Mouse (Mus musculus): ENCODE results near the gene Lims1. TPM values are rescaled to one million over a fixed set of nuclear protein-coding genes. Genes with fewer than 3 reads are reported as not detected.

The Lims1 gene
- polyA plus RNA-seq, 1 experiment from 2014 or later = 120 TPM

DNA sequence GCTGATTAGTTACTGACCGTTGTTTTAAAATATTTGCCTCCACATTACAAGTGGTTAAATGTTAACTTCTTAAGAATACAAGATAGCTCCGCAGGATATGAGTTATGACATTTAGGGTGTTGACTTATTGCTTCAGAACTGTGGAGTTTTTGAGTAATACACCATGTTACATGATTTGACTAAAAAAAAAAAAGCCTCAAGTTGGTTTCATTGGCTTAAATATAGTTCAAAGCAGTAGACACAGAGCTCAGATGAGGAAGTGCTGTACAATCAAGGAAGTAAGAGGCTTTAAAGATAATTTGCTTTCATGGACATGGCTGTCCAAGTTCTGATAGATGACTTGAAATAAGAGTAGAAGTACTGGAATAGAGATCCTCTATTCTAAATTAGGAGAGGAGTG lies 28.4 kb downstream of the Lims1 start:
- H3K9me3 ChIP-seq = no peaks in the 10 kb centered on the region
- H3K27me3 ChIP-seq = no peaks in the 10 kb centered on the region
- no peaks in the 10 kb centered on the region for H3K4me1 ChIP-seq
- H3K4me2 ChIP-seq (replicated peaks) = no peak overlapping the region
- WGBS = 96% methylated on average over 2 of the region's 2 CpGs
- ATAC-seq (ENCODE audit: insufficient number of reproducible peaks, insufficient read depth, low FRiP score, low TSS enrichment) = no peak
- H3K9ac ChIP-seq = no peak overlapping the region
- H3K36me3 ChIP-seq = no peaks in the 10 kb centered on the region
- no peak overlapping the region for H3K27ac ChIP-seq
- H3K4me3 ChIP-seq = no peak overlapping the region

DNA sequence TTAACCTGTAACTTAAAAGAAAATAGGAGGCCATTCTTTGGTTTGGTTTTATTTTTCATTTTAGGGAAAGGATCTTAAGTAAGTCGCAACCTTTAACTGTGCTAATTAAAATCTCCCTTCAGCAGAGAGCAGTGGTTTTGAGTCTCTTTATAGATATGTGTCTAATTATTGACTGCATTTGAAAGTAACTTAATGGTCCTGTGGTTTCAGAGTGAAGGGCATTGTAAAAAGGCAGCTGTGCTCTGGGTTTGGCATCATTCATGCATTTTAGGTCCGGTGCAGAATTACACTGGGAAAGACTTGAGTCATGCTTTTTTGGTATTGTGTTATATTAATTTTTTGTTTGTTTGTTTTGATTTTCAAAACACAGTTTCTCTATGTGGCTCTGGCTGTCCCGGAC lies 29.1 kb downstream of the Lims1 start:
- Histone ChIP-seq H3K36me3 (no peaks in the 10 kb centered on the region), H3K4me2 (replicated peaks) (no peak overlapping the region), H3K27ac (no peak overlapping the region), H3K4me1 (no peaks in the 10 kb centered on the region), H3K4me3 (no peak overlapping the region), H3K9ac (no peak overlapping the region), H3K27me3 (no peaks in the 10 kb centered on the region), H3K9me3 (no peaks in the 10 kb centered on the region)
- ATAC-seq (ENCODE audit: insufficient number of reproducible peaks, insufficient read depth, low FRiP score, low TSS enrichment) = no peak
- 76% methylated on average over 3 of the region's 3 CpGs for WGBS

DNA sequence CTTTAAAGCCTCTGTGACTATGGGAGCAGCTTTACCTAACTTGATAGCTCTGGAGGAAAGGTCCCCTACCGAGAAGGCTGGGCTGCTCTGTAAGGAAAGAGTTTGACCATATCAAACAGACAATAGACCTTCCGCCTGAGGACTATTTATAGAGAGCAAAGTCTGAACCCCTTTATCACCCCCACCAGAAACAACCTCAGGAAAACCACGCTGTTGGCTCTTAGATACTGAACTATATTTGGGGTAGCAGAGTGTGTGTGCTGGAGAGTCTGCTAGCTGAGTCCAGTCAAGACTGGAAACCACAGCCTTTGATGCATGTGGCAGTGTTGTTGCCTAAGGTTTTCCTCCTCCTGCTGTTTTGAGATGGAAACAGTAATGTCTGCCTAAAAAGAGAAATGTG lies 31.3 kb downstream of the Lims1 start:
- Histone ChIP-seq H3K27ac (no peak overlapping the region), H3K4me1 (no peaks in the 10 kb centered on the region), H3K36me3 (no peaks in the 10 kb centered on the region), H3K9ac (no peak overlapping the region), H3K9me3 (no peaks in the 10 kb centered on the region), H3K4me2 (replicated peaks) (no peak overlapping the region), H3K4me3 (no peak overlapping the region), H3K27me3 (no peaks in the 10 kb centered on the region)
- no peak for ATAC-seq (ENCODE audit: insufficient number of reproducible peaks, insufficient read depth, low FRiP score, low TSS enrichment)
- 37% methylated on average over 3 of the region's 3 CpGs for WGBS

DNA sequence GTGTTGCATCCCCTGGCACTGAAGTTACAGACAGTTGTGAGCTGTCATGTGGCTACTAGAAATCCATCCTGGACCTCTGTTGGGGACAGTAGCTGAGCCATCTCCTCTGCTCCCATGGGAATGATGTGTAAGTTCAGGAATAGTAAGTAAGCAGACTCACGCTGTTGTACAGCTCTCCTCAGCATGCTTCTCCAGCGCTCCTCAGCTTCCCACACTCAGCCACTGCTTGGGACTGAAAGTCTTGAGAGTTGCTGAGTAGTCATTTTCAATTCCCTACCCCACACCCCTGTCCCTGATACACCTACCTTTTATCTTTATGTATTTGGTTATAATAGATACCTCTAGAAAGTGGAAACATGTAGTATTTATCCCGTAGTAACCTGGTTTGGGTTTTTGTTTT lies 33.2 kb downstream of the Lims1 start:
- Histone ChIP-seq H3K36me3 (no peaks in the 10 kb centered on the region), H3K4me2 (replicated peaks) (no peak overlapping the region), H3K9ac (no peak overlapping the region), H3K4me3 (no peak overlapping the region), H3K27ac (no peak overlapping the region), H3K4me1 (no peaks in the 10 kb centered on the region), H3K27me3 (no peaks in the 10 kb centered on the region), H3K9me3 (no peaks in the 10 kb centered on the region)
- 89% methylated on average over 3 of the region's 3 CpGs for WGBS
- ATAC-seq (ENCODE audit: insufficient number of reproducible peaks, insufficient read depth, low FRiP score, low TSS enrichment) = no peak

DNA sequence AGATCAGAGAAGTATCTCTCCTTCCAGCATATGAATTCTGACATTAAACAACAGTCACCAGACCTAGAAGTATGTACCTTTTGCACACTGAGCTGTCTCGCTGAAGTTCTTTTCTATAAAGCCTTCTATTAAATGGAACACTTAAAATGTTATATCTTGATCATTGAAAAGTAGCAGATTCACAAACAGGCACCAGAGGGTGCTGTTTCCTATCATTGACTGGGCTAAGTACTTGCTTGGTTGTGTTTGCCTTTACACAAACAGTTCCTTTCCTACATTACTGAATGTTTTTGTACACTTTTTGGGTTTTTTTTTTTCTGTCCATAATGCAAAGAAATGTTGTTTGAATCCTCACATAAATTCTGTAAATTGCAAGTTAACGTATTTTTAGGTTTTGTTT lies 35.9 kb downstream of the Lims1 start:
- H3K27ac ChIP-seq = no peak overlapping the region
- 75% methylated on average over 2 of the region's 2 CpGs for WGBS
- H3K36me3 ChIP-seq = no peaks in the 10 kb centered on the region
- no peaks in the 10 kb centered on the region for H3K9me3 ChIP-seq
- no peaks in the 10 kb centered on the region for H3K27me3 ChIP-seq
- ATAC-seq (ENCODE audit: insufficient number of reproducible peaks, insufficient read depth, low FRiP score, low TSS enrichment) = no peak
- no peak overlapping the region for H3K4me2 ChIP-seq (replicated peaks)
- no peak overlapping the region for H3K4me3 ChIP-seq
- H3K9ac ChIP-seq = no peak overlapping the region
- H3K4me1 ChIP-seq = no peaks in the 10 kb centered on the region

DNA sequence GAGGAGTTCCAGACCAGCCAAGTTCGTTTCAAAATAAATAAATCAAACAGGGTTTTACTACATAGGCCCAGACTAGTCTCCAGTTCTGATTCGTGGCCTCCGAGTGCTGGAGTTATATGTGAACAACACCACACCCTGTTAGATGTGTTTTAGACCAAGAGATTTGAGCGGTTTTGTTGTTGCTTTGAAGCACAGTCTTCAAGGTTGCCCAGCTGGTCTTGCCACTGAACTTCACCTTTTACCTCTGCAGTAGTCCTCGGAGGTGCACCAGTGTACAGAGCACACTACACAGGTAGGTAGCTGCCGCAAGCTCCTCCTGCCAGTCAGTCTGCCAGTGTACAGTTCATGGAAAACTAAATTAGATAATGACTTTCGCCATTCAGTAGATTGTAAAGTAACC lies 36.7 kb downstream of the Lims1 start:
- WGBS = 84% methylated on average over 7 of the region's 7 CpGs
- no peak overlapping the region for H3K4me2 ChIP-seq (replicated peaks)
- no peak overlapping the region for H3K27ac ChIP-seq
- no peaks in the 10 kb centered on the region for H3K4me1 ChIP-seq
- ATAC-seq (ENCODE audit: insufficient number of reproducible peaks, insufficient read depth, low FRiP score, low TSS enrichment) = no peak
- H3K4me3 ChIP-seq = no peak overlapping the region
- H3K36me3 ChIP-seq = no peaks in the 10 kb centered on the region
- H3K27me3 ChIP-seq = no peaks in the 10 kb centered on the region
- no peaks in the 10 kb centered on the region for H3K9me3 ChIP-seq
- no peak overlapping the region for H3K9ac ChIP-seq

DNA sequence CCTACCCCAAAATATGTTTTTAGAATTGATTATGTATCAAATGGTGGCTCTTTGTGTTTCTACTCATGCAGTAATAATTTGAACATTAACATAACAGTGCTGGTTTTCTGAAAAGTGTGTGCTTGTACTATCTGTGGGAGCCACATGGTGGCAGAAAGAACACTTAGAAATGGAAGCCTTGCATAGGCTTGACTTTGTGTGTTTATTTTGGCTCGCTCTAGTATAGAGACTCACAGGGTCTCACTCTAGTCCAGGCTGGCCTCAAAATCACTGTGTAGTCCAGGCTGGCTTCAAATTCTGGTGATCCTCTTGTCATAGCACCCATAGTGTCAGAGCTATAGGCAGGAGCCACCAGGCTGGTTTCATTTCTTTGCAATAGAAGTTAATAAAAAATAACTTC lies 39.5 kb downstream of the Lims1 start:
- H3K9ac ChIP-seq = no peak overlapping the region
- H3K4me3 ChIP-seq = no peak overlapping the region
- no peak overlapping the region for H3K27ac ChIP-seq
- no peak overlapping the region for H3K4me2 ChIP-seq (replicated peaks)
- no peak for ATAC-seq (ENCODE audit: insufficient number of reproducible peaks, insufficient read depth, low FRiP score, low TSS enrichment)
- WGBS = 87% methylated on average over 1 of the region's 1 CpGs
- H3K27me3 ChIP-seq = no peaks in the 10 kb centered on the region
- no peaks in the 10 kb centered on the region for H3K9me3 ChIP-seq
- H3K4me1 ChIP-seq = no peaks in the 10 kb centered on the region
- no peaks in the 10 kb centered on the region for H3K36me3 ChIP-seq

DNA sequence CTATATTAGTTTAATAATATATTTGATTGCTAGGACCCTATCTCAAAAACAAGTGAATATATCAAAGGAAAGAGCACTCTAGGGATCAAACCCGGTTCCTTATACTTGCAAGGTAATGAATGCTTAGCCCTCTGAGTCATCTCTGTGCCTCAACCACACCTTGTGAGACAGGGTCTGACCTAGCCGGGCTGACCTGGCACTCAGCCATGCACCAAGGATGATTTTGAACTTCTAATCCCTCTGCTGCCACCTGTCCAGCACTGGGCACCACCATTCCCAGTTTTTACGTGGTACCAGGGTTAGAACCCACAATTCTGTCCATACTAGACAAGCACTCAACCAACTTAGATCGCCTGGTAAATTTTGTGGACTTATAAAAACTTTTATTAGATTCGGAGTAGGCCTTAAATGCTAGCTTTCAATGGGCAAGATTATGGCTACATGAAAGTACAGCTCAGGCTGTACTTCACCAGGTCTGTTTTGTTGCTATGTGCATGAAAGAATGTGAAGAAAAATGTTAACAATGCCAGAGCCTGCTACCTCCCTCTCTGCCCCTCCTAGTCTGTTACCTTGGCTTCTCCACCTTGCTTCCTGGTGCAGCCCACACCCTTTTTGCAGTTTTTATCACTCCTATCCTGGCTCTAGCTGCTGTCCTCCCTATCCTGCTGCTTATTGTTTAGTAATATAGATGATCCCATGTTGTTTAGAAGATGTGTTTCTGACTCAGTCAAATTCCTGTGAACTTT lies 41.7 kb downstream of the Lims1 start:
- H3K9ac ChIP-seq = no peak overlapping the region
- WGBS = 85% methylated on average over 5 of the region's 5 CpGs
- H3K4me1 ChIP-seq = no peaks in the 10 kb centered on the region
- H3K4me2 ChIP-seq (replicated peaks) = no peak overlapping the region
- no peaks in the 10 kb centered on the region for H3K9me3 ChIP-seq
- H3K36me3 ChIP-seq = no peaks in the 10 kb centered on the region
- H3K27me3 ChIP-seq = no peaks in the 10 kb centered on the region
- H3K4me3 ChIP-seq = no peak overlapping the region
- ATAC-seq (ENCODE audit: insufficient number of reproducible peaks, insufficient read depth, low FRiP score, low TSS enrichment) = no peak
- H3K27ac ChIP-seq = no peak overlapping the region

DNA sequence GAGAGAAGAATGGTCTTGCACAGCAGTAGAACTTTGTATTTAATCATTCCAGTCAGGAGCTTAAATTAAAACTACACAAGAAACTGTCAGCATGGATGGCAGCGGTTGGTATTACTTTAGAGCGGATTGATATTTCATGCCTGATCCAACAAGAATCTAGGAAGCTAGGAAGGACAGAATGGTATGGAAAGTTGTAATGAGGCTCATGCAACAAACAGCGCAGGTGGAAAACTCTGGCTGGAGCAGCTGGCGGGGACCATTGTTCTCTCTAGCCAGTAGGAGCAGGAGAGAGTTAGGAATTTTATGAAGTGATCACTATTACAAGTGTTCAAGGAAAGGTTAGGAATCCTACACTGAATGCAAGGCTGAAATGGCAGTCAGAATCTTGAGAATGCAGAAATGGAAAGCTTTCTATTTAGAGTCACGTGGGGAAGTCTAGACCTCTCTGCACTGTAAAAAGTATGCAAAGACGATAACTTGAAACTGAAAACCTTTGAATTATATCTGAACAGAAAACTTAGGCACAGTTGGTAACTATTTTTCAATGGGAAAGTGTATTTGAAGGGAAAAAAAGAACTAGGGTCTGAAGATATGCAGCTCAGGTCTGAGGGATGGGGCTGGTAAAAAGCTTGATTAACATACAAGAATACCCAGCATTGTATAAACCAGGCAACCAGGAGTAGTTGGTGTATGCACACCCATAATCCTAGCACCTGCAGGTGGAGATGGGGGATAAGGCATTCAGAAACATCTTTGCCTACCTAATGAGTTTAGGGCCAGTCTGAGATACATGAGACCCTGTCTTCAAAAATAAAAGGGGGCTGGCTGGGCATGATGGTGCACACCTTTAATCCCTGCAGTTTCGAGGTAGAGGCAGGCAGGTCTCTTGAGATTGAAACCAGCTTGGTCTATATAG lies 45.8 kb downstream of the Lims1 start:
- H3K4me3 ChIP-seq = no peak overlapping the region
- H3K9ac ChIP-seq = no peak overlapping the region
- H3K27me3 ChIP-seq = no peaks in the 10 kb centered on the region
- H3K4me2 ChIP-seq (replicated peaks) = no peak overlapping the region
- no peak overlapping the region for H3K27ac ChIP-seq
- ATAC-seq (ENCODE audit: insufficient number of reproducible peaks, insufficient read depth, low FRiP score, low TSS enrichment) = no peak
- peaks cover 15% of the 10 kb centered on the region; the same call in 1 of the 2 replicates for H3K4me1 ChIP-seq
- WGBS = 87% methylated on average over 7 of the region's 7 CpGs
- H3K9me3 ChIP-seq = no peaks in the 10 kb centered on the region
- H3K36me3 ChIP-seq = no peaks in the 10 kb centered on the region

DNA sequence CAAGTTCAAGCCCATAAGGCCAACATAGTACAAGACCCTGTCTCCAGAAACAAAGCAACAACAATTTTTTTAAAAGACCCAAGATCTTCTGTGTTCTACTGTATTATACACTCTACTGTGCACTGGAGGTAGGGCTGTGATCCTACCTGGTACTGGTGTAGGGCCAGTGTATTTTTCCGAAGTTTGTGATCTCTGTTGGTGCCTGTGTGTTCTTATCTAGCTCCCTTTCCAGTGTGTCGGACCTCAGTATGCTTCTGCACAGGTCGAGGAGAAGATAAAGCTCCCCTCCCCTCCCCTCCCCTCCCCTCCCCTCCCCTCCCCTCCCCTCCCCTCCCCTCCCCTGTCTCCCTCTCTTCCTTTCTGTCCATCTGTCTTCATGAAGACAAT lies 46.4 kb downstream of the Lims1 start:
- 56% methylated on average over 3 of the region's 3 CpGs for WGBS
- ATAC-seq (ENCODE audit: insufficient number of reproducible peaks, insufficient read depth, low FRiP score, low TSS enrichment) = no peak
- no peaks in the 10 kb centered on the region for H3K27me3 ChIP-seq
- peaks cover 15% of the 10 kb centered on the region; the same call in 1 of the 2 replicates for H3K4me1 ChIP-seq
- no peak overlapping the region for H3K4me2 ChIP-seq (replicated peaks)
- H3K4me3 ChIP-seq = no peak overlapping the region
- H3K27ac ChIP-seq = no peak overlapping the region
- H3K9ac ChIP-seq = no peak overlapping the region
- H3K36me3 ChIP-seq = no peaks in the 10 kb centered on the region
- no peaks in the 10 kb centered on the region for H3K9me3 ChIP-seq

DNA sequence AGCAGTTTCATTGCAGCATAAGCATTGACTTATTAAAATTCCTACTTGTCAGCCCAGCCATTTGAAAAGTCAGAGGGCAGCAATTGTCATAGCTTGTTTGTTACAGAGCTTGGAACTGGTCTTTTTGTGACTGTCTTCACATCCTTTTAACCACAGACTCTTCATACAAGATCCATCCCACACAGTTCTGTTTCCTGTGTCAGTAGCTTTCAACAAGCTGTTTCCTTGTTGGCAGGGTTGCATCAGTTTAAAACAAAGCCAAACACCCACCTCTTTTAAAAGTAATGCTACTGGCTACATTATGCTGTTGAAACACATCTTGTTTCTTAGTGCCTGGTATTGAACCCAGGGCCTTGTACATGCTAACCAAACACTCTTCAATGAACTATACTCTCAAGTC lies 46.9 kb downstream of the Lims1 start:
- H3K27me3 ChIP-seq = no peaks in the 10 kb centered on the region
- ATAC-seq (ENCODE audit: insufficient number of reproducible peaks, insufficient read depth, low FRiP score, low TSS enrichment) = no peak
- 0 out of 2 replicates have a peak overlapping the region, but pooled peaks have one; percentile 17 for H3K27ac ChIP-seq

DNA sequence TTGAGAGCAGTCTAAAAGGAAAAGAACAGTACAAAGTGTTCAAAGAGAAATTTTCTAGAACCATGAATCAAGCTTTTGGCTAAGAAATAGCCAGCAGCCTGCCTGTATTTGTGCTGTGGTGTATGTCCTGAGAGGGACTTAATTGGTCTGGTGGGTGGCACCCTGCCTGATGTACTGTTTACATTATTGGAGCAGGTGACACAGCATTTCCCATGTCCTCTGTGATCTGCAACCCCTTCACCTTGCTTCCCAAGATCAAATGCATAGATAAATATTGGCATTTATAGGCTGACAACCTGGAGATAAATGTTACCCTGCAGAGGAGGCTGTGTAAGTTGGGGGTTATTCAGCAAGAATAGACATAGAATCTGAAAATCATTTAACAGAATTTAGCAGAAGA lies 47.3 kb downstream of the Lims1 start:
- no peak for ATAC-seq (ENCODE audit: insufficient number of reproducible peaks, insufficient read depth, low FRiP score, low TSS enrichment)
- no peak overlapping the region for H3K4me2 ChIP-seq (replicated peaks)
- H3K27me3 ChIP-seq = no peaks in the 10 kb centered on the region
- no peaks in the 10 kb centered on the region for H3K36me3 ChIP-seq
- H3K27ac ChIP-seq = 0 out of 2 replicates have a peak overlapping the region, but pooled peaks have one; percentile 17
- no peak overlapping the region for H3K4me3 ChIP-seq
- H3K9ac ChIP-seq = no peak overlapping the region
- H3K4me1 ChIP-seq = peaks cover 15% of the 10 kb centered on the region; the same call in 1 of the 2 replicates
- no peaks in the 10 kb centered on the region for H3K9me3 ChIP-seq

More for the DNA sequence above, 46.9 kb downstream of the Lims1 start:
- Histone ChIP-seq H3K36me3 (no peaks in the 10 kb centered on the region), H3K4me2 (replicated peaks) (no peak overlapping the region), H3K9ac (no peak overlapping the region), H3K4me1 (peaks cover 15% of the 10 kb centered on the region; the same call in 1 of the 2 replicates), H3K9me3 (no peaks in the 10 kb centered on the region), H3K4me3 (no peak overlapping the region)

Measured in embryonic facial prominence, embryonic 12.5 days (tissue).